30 mouse cellular contexts compared by ENCODE assay signal in genomic region chr11:109246920-109247319, GRCm38 (mm10). TPM values are rescaled to one million over a fixed set of nuclear protein-coding genes. Genes with fewer than 3 reads are reported as not detected.
DNase-seq lines count a peak whose midpoint lies in the region; ATAC-seq and TF ChIP-seq lines count a peak whose summit lies in the region.
"Had no signal": no experiment of that assay in that cellular context is flagged by ENCODE, and none has a peak within 500 bp of the region (broad histone marks: within the 10 kb centered on the region; RNA-seq: fewer than 3 reads in every experiment).

No protein-coding gene starts in this region.

- ATAC-seq in liver, postnatal 0 days, result no peak
- ATAC-seq: forebrain, embryonic 15.5 days; midbrain, embryonic 13.5 days had no signal

- 53% methylated on average over 3 of the region's 3 CpGs for WGBS in liver, adult 2 months
- 20% methylated on average over 3 of the region's 3 CpGs for WGBS in liver, postnatal 0 days (ENCODE audit: insufficient replicate concordance)
- WGBS in lung, adult 2 months, result 24% methylated on average over 3 of the region's 3 CpGs

- TF ChIP-seq EP300 in liver, postnatal 0 days (IDR thresholded peaks at IDR 0.05; ENCODE audit: low read depth), result no peak

- no peak for TF ChIP-seq CTCF in liver, adult 2 months (IDR thresholded peaks at IDR 0.05; ENCODE audit: low read depth, low read length)
- TF ChIP-seq CTCF in liver, postnatal 0 days (IDR thresholded peaks at IDR 0.05; ENCODE audit: low read depth), result no peak
- TF ChIP-seq CTCF in lung, adult 2 months (IDR thresholded peaks at IDR 0.05; ENCODE audit: insufficient read depth, low read length), result no peak

- TF ChIP-seq POLR2A in liver, adult 2 months (IDR thresholded peaks at IDR 0.05; ENCODE audit: extremely low read depth, insufficient read depth, low read length), result no peak
- TF ChIP-seq POLR2A in lung, adult 2 months (IDR thresholded peaks at IDR 0.05; ENCODE audit: borderline replicate concordance, extremely low read depth, low read depth, low read length), result no peak

- H3K4me1 ChIP-seq in liver, adult 2 months (ENCODE audit: control insufficient read depth, insufficient read depth, low read length), result no peaks in the 10 kb centered on the region
- H3K4me1 ChIP-seq in liver, postnatal 0 days (ENCODE audit: insufficient read depth), result no peaks in the 10 kb centered on the region
- no peaks in the 10 kb centered on the region for H3K4me1 ChIP-seq in lung, adult 2 months (ENCODE audit: control insufficient read depth, insufficient read depth, low read length)
- H3K4me1 ChIP-seq: embryonic facial prominence, embryonic 13.5 days; forebrain, embryonic 15.5 days; heart, embryonic 13.5 days; midbrain, embryonic 13.5 days had no signal

- peak; percentile 30 for DNase-seq in liver, adult 2 months (ENCODE audit: extremely low read depth, low read depth, low spot score)
- no peak for DNase-seq in liver, postnatal 0 days
- peak; percentile 9 for DNase-seq in lung, postnatal 25 days (ENCODE audit: low spot score)
- no peak for DNase-seq in lung, adult 2 months
- peak; percentile 55 for DNase-seq in induced T-regulatory cell, adult 2 months (ENCODE audit: low read depth)
- DNase-seq in splenic B cell, adult 2 months (ENCODE audit: low read depth, low spot score), result peak; percentile 20
- no peak for DNase-seq in layer of hippocampus, adult 18-20 months (ENCODE audit: low spot score in 2 of 2)
- no peak for DNase-seq in right cerebral cortex, postnatal 10 days (ENCODE audit: low spot score in 2 of 2)
- DNase-seq: adrenal gland, adult 8-10 months; cerebellum, adult 8-10 months; cerebellum, postnatal 25 days; heart, postnatal 10 days; kidney, adult 18-20 months; kidney, postnatal 36 days; layer of hippocampus, postnatal 36 days; right cerebral cortex, postnatal 14 days; thymus, adult 18-20 months; thymus, postnatal 25 days had no signal

- H3K27ac ChIP-seq in liver, adult 2 months (replicated peaks; ENCODE audit: insufficient read depth, low read depth, low read length), result no peak overlapping the region
- no peak overlapping the region for H3K27ac ChIP-seq in liver, postnatal 0 days (ENCODE audit: low read depth)
- H3K27ac ChIP-seq: embryonic facial prominence, embryonic 13.5 days; forebrain, embryonic 10.5 days; forebrain, embryonic 15.5 days; heart, embryonic 13.5 days; hindbrain, embryonic 14.5 days; limb, embryonic 10.5 days; limb, embryonic 15.5 days; liver, embryonic 14.5 days; midbrain, embryonic 13.5 days; neural tube, embryonic 13.5 days; stomach, postnatal 0 days had no signal

- H3K4me3 ChIP-seq in liver, adult 2 months (ENCODE audit: insufficient read depth, low read depth, low read length), result no peak overlapping the region
- no peak overlapping the region for H3K4me3 ChIP-seq in liver, postnatal 0 days (ENCODE audit: low read depth, low read length)
- H3K4me3 ChIP-seq in lung, adult 2 months (replicated peaks; ENCODE audit: extremely low read depth, low read depth, low read length), result no peak overlapping the region
- H3K4me3 ChIP-seq: embryonic facial prominence, embryonic 13.5 days; forebrain, embryonic 10.5 days; forebrain, embryonic 15.5 days; heart, embryonic 13.5 days; limb, embryonic 10.5 days; limb, embryonic 15.5 days; midbrain, embryonic 13.5 days; neural tube, embryonic 13.5 days had no signal

- no peak overlapping the region for H3K9ac ChIP-seq in liver, adult 2 months (ENCODE audit: low read depth, low read length)
- no peak overlapping the region for H3K9ac ChIP-seq in liver, postnatal 0 days (replicated peaks)
- H3K9ac ChIP-seq: embryonic facial prominence, embryonic 13.5 days; forebrain, embryonic 15.5 days; heart, embryonic 13.5 days; hindbrain, embryonic 14.5 days; limb, embryonic 15.5 days; liver, embryonic 14.5 days; midbrain, embryonic 13.5 days; neural tube, embryonic 13.5 days had no signal

- H3K36me3 ChIP-seq in liver, adult 2 months (ENCODE audit: control insufficient read depth, insufficient read depth, low read length), result no peaks in the 10 kb centered on the region
- H3K36me3 ChIP-seq in liver, postnatal 0 days (replicated peaks; ENCODE audit: insufficient read depth, low read length), result no peaks in the 10 kb centered on the region
- H3K36me3 ChIP-seq in splenic B cell, adult 2 months (ENCODE audit: control insufficient read depth, insufficient read depth, low read length, poor library complexity, severe bottlenecking), result no peaks in the 10 kb centered on the region
- H3K36me3 ChIP-seq: embryonic facial prominence, embryonic 13.5 days; forebrain, embryonic 10.5 days; forebrain, embryonic 15.5 days; heart, embryonic 13.5 days; limb, embryonic 10.5 days; limb, embryonic 15.5 days; midbrain, embryonic 13.5 days; neural tube, embryonic 13.5 days had no signal

- H3K9me3 ChIP-seq in liver, postnatal 0 days (ENCODE audit: low read length), result no peaks in the 10 kb centered on the region
- H3K9me3 ChIP-seq: embryonic facial prominence, embryonic 13.5 days; forebrain, embryonic 10.5 days; forebrain, embryonic 15.5 days; heart, embryonic 13.5 days; limb, embryonic 10.5 days; limb, embryonic 15.5 days; midbrain, embryonic 13.5 days; neural tube, embryonic 13.5 days had no signal

- no peak overlapping the region for H3K4me2 ChIP-seq in liver, postnatal 0 days (ENCODE audit: low read depth, low read length)
- H3K4me2 ChIP-seq: embryonic facial prominence, embryonic 13.5 days; forebrain, embryonic 15.5 days; heart, embryonic 13.5 days; hindbrain, embryonic 14.5 days; limb, embryonic 15.5 days; midbrain, embryonic 13.5 days; neural tube, embryonic 13.5 days had no signal

- no peaks in the 10 kb centered on the region for H3K27me3 ChIP-seq in liver, adult 2 months (ENCODE audit: control insufficient read depth, insufficient read depth, low read length)
- peaks cover 6% of the 10 kb centered on the region; the same call in 1 of the 2 replicates for H3K27me3 ChIP-seq in liver, postnatal 0 days (ENCODE audit: insufficient read depth, low read length)
- no peaks in the 10 kb centered on the region for H3K27me3 ChIP-seq in splenic B cell, adult 2 months (ENCODE audit: control insufficient read depth, insufficient read depth, low read length, poor library complexity, severe bottlenecking)
- H3K27me3 ChIP-seq: embryonic facial prominence, embryonic 13.5 days; forebrain, embryonic 15.5 days; limb, embryonic 15.5 days; midbrain, embryonic 13.5 days had no signal

- no peaks in the 10 kb centered on the region for H3K79me2 ChIP-seq in liver, adult 2 months (ENCODE audit: control insufficient read depth, insufficient read depth, low read length)

RNA-seq across cellular contexts. Expression of gene Rgs9, which starts 51.0 kb away (rescaled TPM):
- 0.37 and 0.54 TPM in 2 replicates for total RNA-seq in liver, adult 2 months (2014; rRNA removed)
- polyA plus RNA-seq in liver, adult 2 months (2012; rRNA removed), result 0.09 and 0.22 TPM in 2 replicates
- 0.11 TPM in 1 of 2 replicates, not detected in the other for polyA plus RNA-seq in liver, postnatal 0 days (2015; fragmentation: Nextera tagmentation; extraction: Ambion mirVana)
- polyA plus RNA-seq in lung, adult 2 months (2012; rRNA removed), result 10.7 and 11.5 TPM in 2 replicates
- 10 to 100 TPM; 12.3 to 14.1 TPM for total RNA-seq in layer of hippocampus, adult 18-20 months (2021)
- total RNA-seq: gastrocnemius, adult 8-10 months had no signal

Comparison
In these comparisons a context has a peak if more than half of its experiments do, and no peak if none do; other contexts are left out.
1. DNase-seq: peak in liver, adult 2 months (single experiment), lung, postnatal 25 days (single experiment), induced T-regulatory cell, adult 2 months (single experiment) and splenic B cell, adult 2 months (single experiment); none in liver, postnatal 0 days (single experiment), lung, adult 2 months (single experiment), layer of hippocampus, adult 18-20 months (0 of 2) and right cerebral cortex, postnatal 10 days (0 of 2).